ENCODE assay signal across 8 mouse cellular contexts in genomic region chr12:5374684-5375615, GRCm38 (mm10). TPM values are rescaled to one million over a fixed set of nuclear protein-coding genes. Genes with fewer than 3 reads are reported as not detected.
DNase-seq lines count a peak whose midpoint lies in the region; ATAC-seq lines count a peak whose summit lies in the region.

No protein-coding gene starts in this region.

- intact Hi-C loops in heart, postnatal 36 days (cut with DNase I), result no loop called here

- H3K4me2 ChIP-seq in embryonic facial prominence, embryonic 14.5 days (ENCODE audit: low read depth, low read length), result peak overlapping the region; percentile 98
- H3K4me2 ChIP-seq in midbrain, embryonic 13.5 days (replicated peaks), result peak overlapping the region; percentile 98

- ATAC-seq in embryonic facial prominence, embryonic 14.5 days (ENCODE audit: low read depth), result peak; percentile 67
- peak; percentile 63 for ATAC-seq in midbrain, embryonic 13.5 days

- H3K4me3 ChIP-seq in embryonic facial prominence, embryonic 14.5 days (ENCODE audit: low read depth, low read length), result peak overlapping the region; percentile 88
- H3K4me3 ChIP-seq in midbrain, embryonic 13.5 days (replicated peaks), result peak overlapping the region; percentile 92

- peaks cover 14% of the 10 kb centered on the region for H3K4me1 ChIP-seq in embryonic facial prominence, embryonic 14.5 days (ENCODE audit: control insufficient read depth, insufficient read depth, low read length)
- peaks cover 51% of the 10 kb centered on the region for H3K4me1 ChIP-seq in midbrain, embryonic 13.5 days (replicated peaks)

- H3K27me3 ChIP-seq in embryonic facial prominence, embryonic 14.5 days (replicated peaks; ENCODE audit: control insufficient read depth, insufficient read depth, low read length), result peaks cover 11% of the 10 kb centered on the region; the same call in 1 of the 2 replicates
- H3K27me3 ChIP-seq in midbrain, embryonic 13.5 days, result peaks cover 32% of the 10 kb centered on the region

- peak; percentile 64 for DNase-seq in Muller cell, postnatal 12 days (ENCODE audit: inconsistent ontology term)
- peak; percentile 15 for DNase-seq in adrenal gland, adult 8-10 months
- DNase-seq in embryonic facial prominence, embryonic 14.5 days (ENCODE audit: low spot score), result peak; percentile 57
- DNase-seq in heart, postnatal 36 days, result peak; percentile 19 to 32
- DNase-seq in layer of hippocampus, postnatal 36 days, result peak; percentile 57 to 59
- DNase-seq in testis, postnatal 10 days (ENCODE audit: low spot score), result peak; percentile 62
- DNase-seq in B cell, adult 2 months, result no peak

- H3K9me3 ChIP-seq in embryonic facial prominence, embryonic 14.5 days (ENCODE audit: control insufficient read depth, low read length), result no peaks in the 10 kb centered on the region
- H3K9me3 ChIP-seq in midbrain, embryonic 13.5 days, result no peaks in the 10 kb centered on the region

- H3K36me3 ChIP-seq in embryonic facial prominence, embryonic 14.5 days (ENCODE audit: control insufficient read depth, insufficient read depth, low read length), result no peaks in the 10 kb centered on the region
- no peaks in the 10 kb centered on the region for H3K36me3 ChIP-seq in midbrain, embryonic 13.5 days

- peak overlapping the region; percentile 74 for H3K27ac ChIP-seq in embryonic facial prominence, embryonic 14.5 days (replicated peaks; ENCODE audit: low read depth, low read length)
- H3K27ac ChIP-seq in midbrain, embryonic 13.5 days, result peak overlapping the region; percentile 96

- whole genome bisulfite sequencing in embryonic facial prominence, embryonic 14.5 days, result under 1% methylated on average over 54 of the region's 84 CpGs
- WGBS in midbrain, embryonic 13.5 days, result under 1% methylated on average over 70 of the region's 84 CpGs

- peak overlapping the region; percentile 80 for H3K9ac ChIP-seq in embryonic facial prominence, embryonic 14.5 days (ENCODE audit: low read depth, low read length)
- peak overlapping the region; percentile 96 for H3K9ac ChIP-seq in midbrain, embryonic 13.5 days (replicated peaks)

RNA-seq across cellular contexts. Expression of gene Klhl29, which starts 0.5 kb away (rescaled TPM):
- 10 to 100 TPM; 17.1 to 26.7 (median 20.1) TPM for total RNA-seq in adrenal gland, adult 8-10 months (2022)
- polyA plus RNA-seq in embryonic facial prominence, embryonic 14.5 days (2014; fragmentation: Nextera tagmentation; extraction: Ambion mirVana), result 3.6 and 3.7 TPM in 2 replicates
- total RNA-seq in heart, postnatal 36 days (2021), result under 1 TPM; 0.28 to 0.38 TPM
- total RNA-seq in layer of hippocampus, postnatal 36 days (2021), result 10 to 100 TPM; 39.8 to 46.7 TPM
- 3.3 and 4.0 TPM in 2 replicates for polyA plus RNA-seq in midbrain, embryonic 13.5 days (2015; fragmentation: Nextera tagmentation; extraction: Ambion mirVana)

Comparison
In these comparisons a context has a peak if more than half of its experiments do, and no peak if none do; other contexts are left out.
1. DNase-seq: peak in Muller cell, postnatal 12 days (single experiment), adrenal gland, adult 8-10 months (single experiment), embryonic facial prominence, embryonic 14.5 days (single experiment), heart, postnatal 36 days (2 of 2), layer of hippocampus, postnatal 36 days (2 of 2) and testis, postnatal 10 days (single experiment); none in B cell, adult 2 months (0 of 2).
2. RNA of gene Klhl29, which starts 0.5 kb away (total RNA-seq): 39.8 to 46.7 TPM in layer of hippocampus, postnatal 36 days and 17.1 to 26.7 TPM in adrenal gland, adult 8-10 months; 0.28 to 0.38 TPM in heart, postnatal 36 days; every median in the first group is over 10 times any median in the second.